Mouse (Mus musculus) ES-E14 (cell line): ENCODE measurements at regions not wholly inside any gene's neighbourhood (a gene's known extent, or its start where the extent isn't known, plus 50 kb on each side); places are given as distances from the start of the nearest gene placed in this dataset.
A peak's percentile ranks its signal among the peaks of the same experiment; 100 is the strongest.

Experiments
- DNase-seq: peaks from one replicate; pipeline ENCODE4 v3.0.0-alpha.2; 2013; ENCODE audit warnings: low read depth, low spot score
- H3K27ac ChIP-seq: 2 replicates; pipeline ENCODE4 v1.5.1; 2012; ENCODE audit warnings: low read depth, mild to moderate bottlenecking, low read length, moderate library complexity, mixed read lengths; ENCODE audit not compliant: poor library complexity, insufficient read depth, severe bottlenecking
- H3K36me3 ChIP-seq: 2 replicates; pipeline ENCODE4 v1.6.1; 2012; ENCODE audit warnings: mild to moderate bottlenecking, low read length, moderate library complexity, mixed read lengths; ENCODE audit not compliant: control insufficient read depth, poor library complexity, insufficient read depth, severe bottlenecking
- H3K4me1 ChIP-seq, 2 experiments: fragments of 150-350 bp in 1 of 2; sonication (generic) in 1 of 2; 2 replicates each; pipeline ENCODE4 v1.6.1; 2012; ENCODE audit warnings: low read length in 2 of 2, mild to moderate bottlenecking in 1 of 2, mixed read lengths in 1 of 2; ENCODE audit not compliant: control insufficient read depth in 2 of 2, insufficient read depth in 2 of 2, poor library complexity in 1 of 2
- H3K4me3 ChIP-seq, 2 experiments: fragments of 150-350 bp in 1 of 2; sonication (generic) in 1 of 2; 2 replicates each; pipeline ENCODE4 v1.5.1; 2012; ENCODE audit warnings: low read length in 2 of 2, low read depth in 1 of 2, mild to moderate bottlenecking in 1 of 2, mixed read lengths in 1 of 2; ENCODE audit not compliant: insufficient read depth in 1 of 2, poor library complexity in 1 of 2, severe bottlenecking in 1 of 2
- H3K9ac ChIP-seq: 2 replicates; pipeline ENCODE4 v1.6.1; 2012; ENCODE audit warnings: low read depth, mild to moderate bottlenecking, low read length, mixed read lengths; ENCODE audit not compliant: poor library complexity, insufficient read depth, severe bottlenecking
- H3K9me3 ChIP-seq: fragments of 150-350 bp; sonication (generic); 2 replicates; pipeline ENCODE4 v1.6.1; 2012; ENCODE audit warnings: low read depth, mild to moderate bottlenecking, low read length; ENCODE audit not compliant: control insufficient read depth, insufficient read depth
- CHD2 ChIP-seq: IDR thresholded peaks from 2 replicates; pipeline ENCODE4 v1.6.1; 2014; ENCODE audit warnings: mild to moderate bottlenecking, low read depth, low read length, inconsistent platforms
- HCFC1 ChIP-seq: IDR thresholded peaks from 2 replicates; pipeline ENCODE4 v1.6.1; 2012; ENCODE audit warnings: low read length, inconsistent platforms, borderline replicate concordance; ENCODE audit not compliant: insufficient read depth
- MAFK ChIP-seq: IDR thresholded peaks from 2 replicates; pipeline ENCODE4 v1.6.1; 2014; ENCODE audit warnings: mild to moderate bottlenecking, low read depth, low read length, inconsistent platforms; ENCODE audit not compliant: insufficient read depth
- ZC3H11A ChIP-seq: IDR thresholded peaks from 2 replicates; pipeline ENCODE4 v1.6.1; 2012; ENCODE audit warnings: low read depth, mild to moderate bottlenecking, inconsistent platforms, low read length, borderline replicate concordance
- ZNF384 ChIP-seq: IDR thresholded peaks from 2 replicates; pipeline ENCODE4 v1.6.1; 2012; ENCODE audit warnings: low read depth, low read length, inconsistent platforms
- in situ Hi-C, 2 experiments: fragments of 600-800 bp; cut with MboI; formaldehyde crosslinking; loops; one replicate each; pipeline ENCODE4 v1.15.1; 2025; ENCODE audit warnings: low sequenced_read_pairs in 2 of 2, inconsistent platforms in 1 of 2; ENCODE audit not compliant: unreplicated experiment in 2 of 2

DNA sequence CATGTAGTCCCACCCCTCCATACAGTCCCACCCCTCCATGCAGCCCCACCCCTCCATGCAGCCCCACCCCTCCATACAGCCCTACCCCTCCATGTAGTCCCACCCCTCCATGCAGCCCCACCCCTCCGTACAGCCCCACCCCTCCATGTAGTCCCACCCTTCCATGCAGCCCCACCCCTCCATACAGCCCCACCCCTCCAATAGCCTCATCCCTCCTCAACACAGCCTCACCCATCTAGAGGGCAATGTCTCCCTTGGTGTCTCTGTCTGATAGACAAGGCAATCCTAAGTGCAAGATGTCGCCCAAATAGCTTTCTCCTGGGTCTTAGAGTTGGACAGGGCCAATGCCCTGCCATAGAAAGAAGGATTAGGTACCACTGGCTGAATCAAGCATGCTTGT is 77.8 kb downstream of the Zfp706 start:
- no peaks in the 10 kb centered on the region for H3K36me3 ChIP-seq
- H3K9ac ChIP-seq: 0 out of 2 replicates have a peak overlapping the region, but pooled peaks have one; percentile 39
- no peak overlapping the region for H3K4me3 ChIP-seq
- H3K27ac ChIP-seq: no peak overlapping the region; the same call in 1 of the 2 replicates
- DNase-seq: no peak
- H3K9me3 ChIP-seq: no peaks in the 10 kb centered on the region
- H3K4me1 ChIP-seq: peaks cover 20 to 38% of the 10 kb centered on the region in 2 experiments
- TF ChIP-seq ZNF384 (no peak), HCFC1 (no peak), CHD2 (no peak), MAFK (no peak), ZC3H11A (no peak)
- in situ Hi-C loops: no loop called here

DNA sequence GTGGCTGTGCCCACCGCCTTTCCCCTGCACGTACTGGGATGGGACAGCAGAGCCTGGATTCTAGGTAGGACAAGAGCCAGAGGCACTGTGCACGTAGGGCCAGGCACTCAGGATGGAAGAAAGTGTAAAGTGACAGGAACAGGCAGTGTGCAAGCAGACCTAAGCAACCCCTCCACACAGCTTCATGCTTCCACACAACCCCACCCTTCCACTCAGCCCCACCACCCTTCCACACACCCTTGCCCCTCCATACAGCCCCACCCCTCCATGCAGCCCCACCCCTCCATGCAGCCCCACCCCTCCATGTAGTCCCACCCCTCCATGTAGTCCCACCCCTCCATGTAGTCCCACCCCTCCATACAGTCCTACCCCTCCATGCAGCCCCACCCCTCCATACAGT is 78.5 kb downstream of the Zfp706 start:
- H3K27ac ChIP-seq: no peak overlapping the region; the same call in 1 of the 2 replicates
- DNase-seq: no peak
- H3K9ac ChIP-seq: no peak overlapping the region
- in situ Hi-C loops: no loop called here
- H3K4me1 ChIP-seq: peaks cover 20 to 35% of the 10 kb centered on the region in 2 experiments
- no peaks in the 10 kb centered on the region for H3K36me3 ChIP-seq
- H3K9me3 ChIP-seq: no peaks in the 10 kb centered on the region
- no peak for TF ChIP-seq CHD2
- no peak for TF ChIP-seq HCFC1
- TF ChIP-seq ZC3H11A: no peak
- no peak for TF ChIP-seq ZNF384
- TF ChIP-seq MAFK: no peak
- H3K4me3 ChIP-seq: 0 out of 4 replicates have a peak overlapping the region, but pooled peaks of 1 of the 2 experiments have one; percentile 28

DNA sequence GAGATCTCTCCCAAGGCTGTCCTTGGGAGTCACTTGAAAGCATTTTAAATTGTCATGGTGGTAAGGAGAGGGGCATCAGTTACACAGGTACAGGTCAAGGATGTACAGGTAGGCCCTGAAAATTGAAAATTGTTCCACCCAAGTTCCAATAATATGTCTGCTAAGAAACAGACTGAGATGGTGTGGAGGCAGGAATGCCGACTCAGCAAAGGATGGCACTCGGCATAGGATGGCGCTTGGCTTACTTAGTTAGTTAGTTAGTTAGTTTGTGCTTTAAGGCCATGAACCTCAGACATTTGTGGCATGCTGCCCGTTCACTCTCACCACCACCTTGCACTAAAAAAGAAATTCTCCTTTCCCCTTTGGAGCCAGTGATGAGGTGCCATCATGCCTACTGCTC is 78.9 kb downstream of the Zfp706 start:
- Histone ChIP-seq H3K9ac (no peak overlapping the region), H3K4me1 (peaks cover 20 to 33% of the 10 kb centered on the region in 2 experiments), H3K36me3 (no peaks in the 10 kb centered on the region), H3K27ac (no peak overlapping the region; the same call in 1 of the 2 replicates), H3K9me3 (no peaks in the 10 kb centered on the region), H3K4me3 (0 out of 4 replicates have a peak overlapping the region, but pooled peaks of 1 of the 2 experiments have one; percentile 28)
- in situ Hi-C loops: no loop called here
- TF ChIP-seq MAFK (peak; percentile 79; the same call in 1 of the 2 replicates), ZNF384 (no peak)
- DNase-seq: no peak

DNA sequence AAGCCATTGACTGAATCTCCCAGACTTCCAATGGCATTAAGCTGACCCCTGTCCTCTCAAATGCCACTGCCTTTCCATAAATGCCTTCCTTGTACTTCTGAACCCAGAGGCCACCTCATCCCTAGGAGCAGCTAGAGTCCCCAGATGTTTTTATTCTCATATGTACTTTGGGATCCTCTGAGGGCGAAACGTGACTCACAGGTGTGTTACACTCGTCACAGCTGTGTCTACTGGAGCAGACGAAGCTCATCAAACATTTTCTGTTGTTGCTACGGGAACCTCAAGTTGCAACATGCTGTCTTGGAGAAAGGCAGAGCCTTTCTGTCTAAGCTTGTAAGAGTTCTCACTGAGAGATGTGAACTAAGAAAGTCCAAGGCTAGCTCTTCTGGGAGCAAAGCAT is 80.1 kb downstream of the Zfp706 start:
- no peaks in the 10 kb centered on the region for H3K9me3 ChIP-seq
- no peaks in the 10 kb centered on the region for H3K36me3 ChIP-seq
- no peak overlapping the region for H3K9ac ChIP-seq
- TF ChIP-seq MAFK: no peak
- no peak for TF ChIP-seq HCFC1
- TF ChIP-seq ZNF384: no peak
- no peak for TF ChIP-seq CHD2
- no peak for TF ChIP-seq ZC3H11A
- in situ Hi-C loops: no loop called here
- H3K4me1 ChIP-seq: peaks cover 16 to 25% of the 10 kb centered on the region in 2 experiments
- no peak for DNase-seq
- H3K4me3 ChIP-seq: no peak overlapping the region
- H3K27ac ChIP-seq: no peak overlapping the region

DNA sequence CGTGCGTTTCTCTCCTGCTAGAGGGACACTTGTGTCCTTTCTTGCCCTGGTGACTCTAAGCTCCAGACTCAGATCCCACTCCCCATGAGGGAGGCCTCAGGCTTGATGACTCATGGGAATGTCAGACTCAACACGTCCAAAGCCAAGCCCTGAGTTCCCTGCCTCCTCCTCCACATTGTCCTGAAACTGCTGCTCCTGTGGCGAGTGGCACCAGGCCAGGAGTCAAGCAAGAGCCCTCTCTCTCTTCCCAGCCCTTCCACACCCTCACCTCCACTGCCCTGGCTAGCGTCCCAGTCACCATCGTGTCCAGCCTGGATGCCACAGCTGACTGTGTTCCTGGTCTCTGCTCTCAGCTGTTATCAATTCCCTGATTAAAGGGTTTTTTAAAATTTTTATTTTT is 83.4 kb downstream of the Zfp706 start:
- peaks cover 8 to 12% of the 10 kb centered on the region in 2 experiments for H3K4me1 ChIP-seq
- H3K36me3 ChIP-seq: no peaks in the 10 kb centered on the region
- DNase-seq: no peak
- H3K9ac ChIP-seq: no peak overlapping the region
- in situ Hi-C loops: no loop called here
- H3K9me3 ChIP-seq: no peaks in the 10 kb centered on the region
- peak overlapping the region; percentile 31; the same call in 1 of the 2 replicates for H3K27ac ChIP-seq
- no peak for TF ChIP-seq ZNF384
- TF ChIP-seq ZC3H11A: no peak
- TF ChIP-seq MAFK: no peak
- TF ChIP-seq HCFC1: no peak
- no peak for TF ChIP-seq CHD2
- H3K4me3 ChIP-seq: no peak overlapping the region
